Mouse (Mus musculus): ENCODE measurements around the gene Tsc22d4. TPM values are rescaled to one million over a fixed set of nuclear protein-coding genes. Genes with fewer than 3 reads are reported as not detected.

Tsc22d4 gene
- 0.29 TPM for polyA plus RNA-seq (2014; fragmentation: Illumina TruSeq; extraction: RNeasy Lipid Tissue Mini Kit (QIAGEN cat#74804); ENCODE audit: low read depth, low replicate concordance)

GRCm38 (mm10) chr5:137745214-137746171, at the start of gene Tsc22d4:
TSS of gene Tsc22d4 (plus strand) at chr5:137745730.

GRCm38 (mm10) chr5:137741023-137741931, 4.3 kb upstream of the Tsc22d4 start, which contains the start of gene Nyap1:
TSS of gene Nyap1 (minus strand) at chr5:137741607.

GRCm38 (mm10) chr5:137778635-137779034, 33.1 kb downstream of the Tsc22d4 start, which contains the start of gene Ppp1r35:
TSS of gene Ppp1r35 (plus strand) at chr5:137778849.

GRCm38 (mm10) chr5:137787151-137787928, 41.8 kb downstream of the Tsc22d4 start, which contains the start of the genes Mepce and Zcwpw1:
TSS of gene Mepce (minus strand) at chr5:137787655.
TSS of gene Zcwpw1 (plus strand) at chr5:137787798.

Other genes starting within 250 kb of the Tsc22d4 start
- not detected for gene Pop7, start 243.2 kb upstream of the Tsc22d4 start, polyA plus RNA-seq (2014; fragmentation: Illumina TruSeq; extraction: RNeasy Lipid Tissue Mini Kit (QIAGEN cat#74804); ENCODE audit: low read depth, low replicate concordance)
- 2.2 TPM for gene Gigyf1, start 227.2 kb upstream of the Tsc22d4 start, polyA plus RNA-seq (2014; fragmentation: Illumina TruSeq; extraction: RNeasy Lipid Tissue Mini Kit (QIAGEN cat#74804); ENCODE audit: low read depth, low replicate concordance)
- not detected for gene Epo, start 212.5 kb upstream of the Tsc22d4 start, polyA plus RNA-seq (2014; fragmentation: Illumina TruSeq; extraction: RNeasy Lipid Tissue Mini Kit (QIAGEN cat#74804); ENCODE audit: low read depth, low replicate concordance)
- gene Gnb2, start 212.2 kb upstream of the Tsc22d4 start, polyA plus RNA-seq (2014; fragmentation: Illumina TruSeq; extraction: RNeasy Lipid Tissue Mini Kit (QIAGEN cat#74804); ENCODE audit: low read depth, low replicate concordance), result 1.2 TPM
- not detected for gene Actl6b, start 192.2 kb upstream of the Tsc22d4 start, polyA plus RNA-seq (2014; fragmentation: Illumina TruSeq; extraction: RNeasy Lipid Tissue Mini Kit (QIAGEN cat#74804); ENCODE audit: low read depth, low replicate concordance)
- gene Tfr2, start 175.9 kb upstream of the Tsc22d4 start, polyA plus RNA-seq (2014; fragmentation: Illumina TruSeq; extraction: RNeasy Lipid Tissue Mini Kit (QIAGEN cat#74804); ENCODE audit: low read depth, low replicate concordance), result not detected
- not detected for gene Mospd3, start 144.7 kb upstream of the Tsc22d4 start, polyA plus RNA-seq (2014; fragmentation: Illumina TruSeq; extraction: RNeasy Lipid Tissue Mini Kit (QIAGEN cat#74804); ENCODE audit: low read depth, low replicate concordance)
- 63.9 TPM for gene Pcolce, start 131.9 kb upstream of the Tsc22d4 start, polyA plus RNA-seq (2014; fragmentation: Illumina TruSeq; extraction: RNeasy Lipid Tissue Mini Kit (QIAGEN cat#74804); ENCODE audit: low read depth, low replicate concordance)
- not detected for gene Fbxo24, start 116.7 kb upstream of the Tsc22d4 start, polyA plus RNA-seq (2014; fragmentation: Illumina TruSeq; extraction: RNeasy Lipid Tissue Mini Kit (QIAGEN cat#74804); ENCODE audit: low read depth, low replicate concordance)
- 0.99 TPM for gene Lrch4, start 116.6 kb upstream of the Tsc22d4 start, polyA plus RNA-seq (2014; fragmentation: Illumina TruSeq; extraction: RNeasy Lipid Tissue Mini Kit (QIAGEN cat#74804); ENCODE audit: low read depth, low replicate concordance)
- gene Gm20605, start 116.6 kb upstream of the Tsc22d4 start, polyA plus RNA-seq (2014; fragmentation: Illumina TruSeq; extraction: RNeasy Lipid Tissue Mini Kit (QIAGEN cat#74804); ENCODE audit: low read depth, low replicate concordance), result not detected
- gene Sap25, start 104.4 kb upstream of the Tsc22d4 start, polyA plus RNA-seq (2014; fragmentation: Illumina TruSeq; extraction: RNeasy Lipid Tissue Mini Kit (QIAGEN cat#74804); ENCODE audit: low read depth, low replicate concordance), result not detected
- gene Irs3, start 100.0 kb upstream of the Tsc22d4 start, polyA plus RNA-seq (2014; fragmentation: Illumina TruSeq; extraction: RNeasy Lipid Tissue Mini Kit (QIAGEN cat#74804); ENCODE audit: low read depth, low replicate concordance), result 0.58 TPM
- gene Agfg2, start 61.0 kb upstream of the Tsc22d4 start, polyA plus RNA-seq (2014; fragmentation: Illumina TruSeq; extraction: RNeasy Lipid Tissue Mini Kit (QIAGEN cat#74804); ENCODE audit: low read depth, low replicate concordance), result 12.5 TPM
- not detected for gene Nyap1, start 4.1 kb upstream of the Tsc22d4 start, polyA plus RNA-seq (2014; fragmentation: Illumina TruSeq; extraction: RNeasy Lipid Tissue Mini Kit (QIAGEN cat#74804); ENCODE audit: low read depth, low replicate concordance)
- gene Ppp1r35, start 33.1 kb downstream of the Tsc22d4 start, polyA plus RNA-seq (2014; fragmentation: Illumina TruSeq; extraction: RNeasy Lipid Tissue Mini Kit (QIAGEN cat#74804); ENCODE audit: low read depth, low replicate concordance), result not detected
- gene Mepce, start 41.9 kb downstream of the Tsc22d4 start, polyA plus RNA-seq (2014; fragmentation: Illumina TruSeq; extraction: RNeasy Lipid Tissue Mini Kit (QIAGEN cat#74804); ENCODE audit: low read depth, low replicate concordance), result 10.4 TPM
- gene Zcwpw1, start 42.1 kb downstream of the Tsc22d4 start, polyA plus RNA-seq (2014; fragmentation: Illumina TruSeq; extraction: RNeasy Lipid Tissue Mini Kit (QIAGEN cat#74804); ENCODE audit: low read depth, low replicate concordance), result 7.7 TPM
- 0.76 TPM for gene Pilra, start 90.6 kb downstream of the Tsc22d4 start, polyA plus RNA-seq (2014; fragmentation: Illumina TruSeq; extraction: RNeasy Lipid Tissue Mini Kit (QIAGEN cat#74804); ENCODE audit: low read depth, low replicate concordance)
- gene Pilrb1, start 112.4 kb downstream of the Tsc22d4 start, polyA plus RNA-seq (2014; fragmentation: Illumina TruSeq; extraction: RNeasy Lipid Tissue Mini Kit (QIAGEN cat#74804); ENCODE audit: low read depth, low replicate concordance), result not detected
- gene Pilrb2, start 126.1 kb downstream of the Tsc22d4 start, polyA plus RNA-seq (2014; fragmentation: Illumina TruSeq; extraction: RNeasy Lipid Tissue Mini Kit (QIAGEN cat#74804); ENCODE audit: low read depth, low replicate concordance), result not detected
- not detected for gene Cyp3a13, start 175.9 kb downstream of the Tsc22d4 start, polyA plus RNA-seq (2014; fragmentation: Illumina TruSeq; extraction: RNeasy Lipid Tissue Mini Kit (QIAGEN cat#74804); ENCODE audit: low read depth, low replicate concordance)
- gene Gjc3, start 217.4 kb downstream of the Tsc22d4 start, polyA plus RNA-seq (2014; fragmentation: Illumina TruSeq; extraction: RNeasy Lipid Tissue Mini Kit (QIAGEN cat#74804); ENCODE audit: low read depth, low replicate concordance), result 0.64 TPM
- not detected for gene Azgp1, start 235.8 kb downstream of the Tsc22d4 start, polyA plus RNA-seq (2014; fragmentation: Illumina TruSeq; extraction: RNeasy Lipid Tissue Mini Kit (QIAGEN cat#74804); ENCODE audit: low read depth, low replicate concordance)

All from adrenal gland, adult 10 weeks (tissue).